Comparison of ENCODE assay signal across 9 mouse cellular contexts in genomic region chr19:47462725-47463124, GRCm38 (mm10). TPM values are rescaled to one million over a fixed set of nuclear protein-coding genes. Genes with fewer than 3 reads are reported as not detected.
DNase-seq lines count a peak whose midpoint lies in the region; ATAC-seq lines count a peak whose summit lies in the region.
"Had no signal": no experiment of that assay in that cellular context is flagged by ENCODE, and none has a peak within 500 bp of the region (broad histone marks: within the 10 kb centered on the region; RNA-seq: fewer than 3 reads in every experiment).

No protein-coding gene starts in this region.

- no peaks in the 10 kb centered on the region for H3K36me3 ChIP-seq in hindbrain, embryonic 12.5 days
- H3K36me3 ChIP-seq in midbrain, embryonic 10.5 days: 0 out of 2 replicates have a peak, but pooled peaks cover 3% of the 10 kb centered on the region

- H3K27me3 ChIP-seq in hindbrain, embryonic 12.5 days: no peaks in the 10 kb centered on the region
- H3K27me3 ChIP-seq in midbrain, embryonic 10.5 days (ENCODE audit: low read depth, poor library complexity, severe bottlenecking): peaks cover 32% of the 10 kb centered on the region

- DNase-seq in heart, adult 11 months: peak; percentile 87
- DNase-seq in heart, postnatal 25 days (ENCODE audit: low spot score): no peak
- DNase-seq in midbrain, embryonic 10.5 days (ENCODE audit: low spot score): no peak
- DNase-seq in spleen, adult 18-20 months: no peak
- DNase-seq in gastrocnemius, postnatal 10 days: no peak
- no peak for DNase-seq in ovary, postnatal 10 days (ENCODE audit: low spot score)
- DNase-seq: adrenal gland, postnatal 25 days had no signal

- H3K9ac ChIP-seq in hindbrain, embryonic 12.5 days: peak overlapping the region; percentile 85; the same call in 1 of the 2 replicates

- H3K4me2 ChIP-seq in hindbrain, embryonic 12.5 days (replicated peaks): peak overlapping the region; percentile 86

- peak overlapping the region; percentile 64; the same call in 1 of the 2 replicates for H3K27ac ChIP-seq in brown adipose tissue, adult 24 weeks (replicated peaks; ENCODE audit: low read depth, low read length)
- H3K27ac ChIP-seq in hindbrain, embryonic 12.5 days: no peak overlapping the region
- H3K27ac ChIP-seq in midbrain, embryonic 10.5 days (replicated peaks): no peak overlapping the region

- H3K4me1 ChIP-seq in brown adipose tissue, adult 24 weeks (ENCODE audit: control insufficient read depth, insufficient read depth, insufficient read length, low read length): peaks cover 32% of the 10 kb centered on the region
- peaks cover 53% of the 10 kb centered on the region for H3K4me1 ChIP-seq in hindbrain, embryonic 12.5 days
- peaks cover 56% of the 10 kb centered on the region for H3K4me1 ChIP-seq in midbrain, embryonic 10.5 days

- H3K9me3 ChIP-seq in hindbrain, embryonic 12.5 days (replicated peaks): no peaks in the 10 kb centered on the region
- peaks cover 5% of the 10 kb centered on the region for H3K9me3 ChIP-seq in midbrain, embryonic 10.5 days (replicated peaks)

- H3K4me3 ChIP-seq in brown adipose tissue, adult 24 weeks (ENCODE audit: insufficient read depth, low read depth, low read length): peak overlapping the region; percentile 68
- peak overlapping the region; percentile 74 for H3K4me3 ChIP-seq in hindbrain, embryonic 12.5 days
- peak overlapping the region; percentile 85 for H3K4me3 ChIP-seq in midbrain, embryonic 10.5 days

- intact Hi-C loops in heart, postnatal 25 days (cut with DNase I): loop anchor here (2.0 to 5.0 kb wide), 2 partner anchors 35 to 78 kb away; no protein-coding TSS in a partner anchor

- 19% methylated on average over 6 of the region's 6 CpGs for WGBS in hindbrain, embryonic 12.5 days
- WGBS in midbrain, embryonic 10.5 days: 14% methylated on average over 6 of the region's 6 CpGs

- ATAC-seq in hindbrain, embryonic 12.5 days (ENCODE audit: low FRiP score): no peak

RNA-seq across cellular contexts. Expression of gene Sh3pxd2a, which starts 1.5 kb away (rescaled TPM):
- total RNA-seq in heart, postnatal 25 days (2021): 10 to 100 TPM; 63.5 to 63.6 TPM
- polyA plus RNA-seq in brown adipose tissue, adult 24 weeks (2012; ENCODE audit: insufficient read depth, insufficient read length, missing spikeins): 86.1 and 119 TPM in 2 replicates
- polyA plus RNA-seq in hindbrain, embryonic 12.5 days (2016; fragmentation: Nextera tagmentation; extraction: Ambion mirVana): 3.9 and 5.4 TPM in 2 replicates
- 1.7 TPM in 2 replicates for polyA plus RNA-seq in midbrain, embryonic 10.5 days (2016; fragmentation: Nextera tagmentation; extraction: Ambion mirVana)
- total RNA-seq in gastrocnemius, postnatal 10 days (2021): 10 to 100 TPM; 79.8 to 85.6 TPM

Comparison
In these comparisons a context has a peak if more than half of its experiments do, and no peak if none do; other contexts are left out.
1. RNA of gene Sh3pxd2a, which starts 1.5 kb away (polyA plus RNA-seq): 86.1 to 119 TPM in brown adipose tissue, adult 24 weeks; 3.9 to 5.4 TPM in hindbrain, embryonic 12.5 days and 1.7 TPM in midbrain, embryonic 10.5 days; every median in the first group is over 10 times any median in the second.
2. Peak in every context shown above with its lines, with median percentiles within 50 percentile points of each other: H3K4me3 ChIP-seq.